Mouse (Mus musculus) stomach, postnatal 0 days (tissue): ENCODE results near the gene Olfr91. TPM values are rescaled to one million over a fixed set of nuclear protein-coding genes. Genes with fewer than 3 reads are reported as not detected.

Experiments used
- ATAC-seq: fragments of 200-750 bp; cut with Nextera tagmentation; 2 replicates; pipeline ENCODE4 v1.8.0; 2017; ENCODE audit not compliant: low FRiP score, low TSS enrichment
- DNase-seq: peaks from one replicate; pipeline ENCODE4 v3.0.0-alpha.2; 2016; ENCODE audit warnings: low spot score
- H3K27ac ChIP-seq: fragments of 300-500 bp; sonication (generic); replicated peaks from 2 replicates; pipeline ENCODE4 v1.5.1; 2014; ENCODE audit warnings: mild to moderate bottlenecking, control low read depth
- H3K27me3 ChIP-seq: fragments of 300-500 bp; sonication (generic); 2 replicates; pipeline ENCODE4 v1.6.1; 2014; ENCODE audit warnings: low read length; ENCODE audit not compliant: control insufficient read depth, insufficient read depth
- H3K36me3 ChIP-seq: fragments of 300-500 bp; sonication (generic); 2 replicates; pipeline ENCODE4 v1.6.1; 2014; ENCODE audit warnings: low read length, mixed read lengths; ENCODE audit not compliant: control insufficient read depth, insufficient read depth
- H3K4me1 ChIP-seq: fragments of 300-500 bp; sonication (generic); replicated peaks from 2 replicates; pipeline ENCODE4 v1.6.1; 2014; ENCODE audit warnings: antibody characterized with exemption; ENCODE audit not compliant: control insufficient read depth, insufficient read depth
- H3K4me2 ChIP-seq: fragments of 300-500 bp; sonication (generic); replicated peaks from 2 replicates; pipeline ENCODE4 v1.6.1; 2014; ENCODE audit warnings: low read depth, mild to moderate bottlenecking, control low read depth, moderate library complexity
- H3K4me3 ChIP-seq: fragments of 300-500 bp; sonication (generic); 2 replicates; pipeline ENCODE4 v1.5.1; 2014; ENCODE audit warnings: low read depth, low read length, control low read depth
- H3K9ac ChIP-seq: fragments of 300-500 bp; sonication (generic); 2 replicates; pipeline ENCODE4 v1.6.1; 2014; ENCODE audit warnings: mild to moderate bottlenecking, low read length, control low read depth, mixed read lengths
- H3K9me3 ChIP-seq: fragments of 300-500 bp; sonication (generic); 2 replicates; pipeline ENCODE4 v1.6.1; 2016; ENCODE audit warnings: low read length; ENCODE audit not compliant: control insufficient read depth
- CTCF ChIP-seq: IDR thresholded peaks from 2 replicates; pipeline ENCODE4 v1.5.1; 2016; ENCODE audit warnings: antibody characterized with exemption, low read depth, mild to moderate bottlenecking, moderate library complexity
- EP300 ChIP-seq: optimal IDR thresholded peaks from 2 replicates; pipeline ENCODE3; 2016; ENCODE audit warnings: antibody characterized with exemption
- WGBS: fragments of 180-500 bp; shearing (Covaris S2); extraction: QIAGEN DNeasy Blood & Tissue Kit; methylation state at CpG from one replicate; pipeline ENCODE4 v1.1.7; 2014; 5-methylcytosine and 5-hydroxymethylcytosine counted together
- polyA plus RNA-seq: library from polyadenylated mRNA; unstranded; fragments of >200 nt; fragmentation: Nextera tagmentation; extraction: Ambion mirVana; gene quantifications from 2 replicates; pipeline ENCODE4 v1.2.1, GENCODE M21; 2015

Gene Olfr91
- polyA plus RNA-seq, 1 experiment from 2014 or later: not detected

DNA sequence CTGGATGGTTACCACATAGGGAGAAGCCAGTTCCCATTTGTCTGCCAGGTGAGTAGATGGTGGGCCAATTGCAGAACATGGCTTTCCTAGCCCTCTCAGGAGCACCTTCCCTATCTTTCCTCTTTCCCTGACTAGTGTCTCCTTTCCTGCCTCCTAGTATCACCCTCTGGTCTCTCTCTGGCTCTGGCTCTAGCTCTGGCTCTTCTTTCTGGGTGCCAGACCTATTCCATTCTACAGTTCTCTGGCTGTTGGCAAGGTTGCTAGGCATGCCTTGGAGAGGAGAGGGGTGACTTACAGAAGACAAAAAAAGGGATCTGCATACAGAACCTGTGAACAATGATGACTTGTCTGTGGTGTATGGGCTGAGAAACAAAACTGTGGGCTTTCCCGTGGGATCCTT is 30.2 kb downstream of the Olfr91 start:
- Histone ChIP-seq H3K4me1 (no peaks in the 10 kb centered on the region), H3K9ac (no peak overlapping the region), H3K36me3 (peaks cover 8% of the 10 kb centered on the region), H3K9me3 (no peaks in the 10 kb centered on the region), H3K4me2 (no peak overlapping the region), H3K27ac (no peak overlapping the region), H3K4me3 (no peak overlapping the region), H3K27me3 (no peaks in the 10 kb centered on the region)
- 83% methylated on average over 1 of the region's 1 CpGs for WGBS
- DNase-seq (no peak), ATAC-seq (no peak)
- TF ChIP-seq EP300 (no peak), CTCF (no peak)

DNA sequence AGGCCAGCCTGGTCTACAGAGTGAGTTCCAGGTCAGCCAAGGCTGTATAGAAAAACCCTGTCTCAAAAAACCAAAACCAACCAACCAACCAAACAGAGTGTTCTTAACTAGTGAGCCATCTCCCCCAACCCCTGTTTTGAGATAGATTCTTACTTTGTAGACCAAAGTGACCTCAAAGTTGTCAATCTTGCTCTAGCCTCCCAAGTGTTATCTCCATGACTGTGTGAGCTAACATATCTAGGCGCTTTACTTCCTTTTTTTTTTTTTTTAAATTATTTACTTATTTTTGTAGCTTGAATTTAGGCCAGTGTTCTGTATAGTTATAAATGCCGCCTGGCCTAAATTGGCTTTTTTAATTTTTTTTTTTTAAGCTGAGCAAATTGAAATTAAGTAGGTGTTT is 32.1 kb downstream of the Olfr91 start:
- H3K4me2 ChIP-seq: no peak overlapping the region
- DNase-seq: no peak
- TF ChIP-seq CTCF (no peak), EP300 (no peak)
- WGBS: 94% methylated on average over 2 of the region's 2 CpGs
- no peaks in the 10 kb centered on the region for H3K9me3 ChIP-seq
- H3K27me3 ChIP-seq: no peaks in the 10 kb centered on the region
- H3K4me3 ChIP-seq: no peak overlapping the region
- ATAC-seq: no peak
- no peak overlapping the region for H3K9ac ChIP-seq
- no peak overlapping the region for H3K27ac ChIP-seq
- H3K36me3 ChIP-seq: peaks cover 3% of the 10 kb centered on the region
- no peaks in the 10 kb centered on the region for H3K4me1 ChIP-seq

DNA sequence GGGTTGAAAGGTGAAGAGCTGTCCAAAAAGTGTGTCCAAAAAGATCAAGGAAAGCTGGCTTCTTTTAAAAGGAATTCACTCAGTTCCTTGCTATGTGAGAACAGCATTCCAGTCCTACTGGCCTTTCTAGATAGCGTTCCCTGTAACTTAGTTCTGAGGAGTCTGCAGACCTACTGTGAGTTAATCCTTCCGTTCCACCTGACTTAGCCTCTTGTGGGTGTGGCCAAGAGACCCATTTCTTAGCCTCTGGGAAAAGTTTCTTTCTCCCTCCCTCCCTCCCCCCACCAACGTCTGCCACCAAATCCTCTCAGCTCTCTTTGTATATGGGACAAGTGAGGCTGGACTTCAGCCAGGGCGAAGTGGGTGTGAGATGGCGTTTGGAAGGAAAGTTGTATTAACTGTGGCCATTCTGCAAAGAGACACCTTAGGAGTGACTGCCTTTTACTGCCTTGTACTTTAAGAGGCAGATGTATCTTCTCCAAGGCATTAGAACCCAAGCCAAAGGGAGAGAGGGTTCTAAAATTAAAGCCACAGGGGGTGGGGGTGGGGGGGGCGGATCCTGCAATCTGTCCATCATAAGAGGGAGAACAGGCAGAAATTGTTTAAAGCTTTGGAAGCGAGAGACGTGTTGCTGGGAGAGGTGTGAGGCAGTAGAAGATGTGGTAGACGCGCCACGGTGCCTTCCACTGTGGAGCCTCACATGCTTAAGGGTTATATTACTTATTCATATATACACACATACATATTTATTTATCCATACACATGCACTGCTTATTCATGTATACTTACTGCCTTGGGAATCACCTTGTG is 34.2 kb downstream of the Olfr91 start:
- no peaks in the 10 kb centered on the region for H3K4me1 ChIP-seq
- H3K4me3 ChIP-seq: no peak overlapping the region
- no peak overlapping the region for H3K4me2 ChIP-seq
- no peak overlapping the region for H3K9ac ChIP-seq
- peaks cover 4% of the 10 kb centered on the region for H3K36me3 ChIP-seq
- ATAC-seq: no peak
- no peaks in the 10 kb centered on the region for H3K27me3 ChIP-seq
- H3K9me3 ChIP-seq: no peaks in the 10 kb centered on the region
- no peak overlapping the region for H3K27ac ChIP-seq
- TF ChIP-seq EP300 (no peak), CTCF (no peak)
- no peak for DNase-seq
- 78% methylated on average over 11 of the region's 11 CpGs for WGBS

DNA sequence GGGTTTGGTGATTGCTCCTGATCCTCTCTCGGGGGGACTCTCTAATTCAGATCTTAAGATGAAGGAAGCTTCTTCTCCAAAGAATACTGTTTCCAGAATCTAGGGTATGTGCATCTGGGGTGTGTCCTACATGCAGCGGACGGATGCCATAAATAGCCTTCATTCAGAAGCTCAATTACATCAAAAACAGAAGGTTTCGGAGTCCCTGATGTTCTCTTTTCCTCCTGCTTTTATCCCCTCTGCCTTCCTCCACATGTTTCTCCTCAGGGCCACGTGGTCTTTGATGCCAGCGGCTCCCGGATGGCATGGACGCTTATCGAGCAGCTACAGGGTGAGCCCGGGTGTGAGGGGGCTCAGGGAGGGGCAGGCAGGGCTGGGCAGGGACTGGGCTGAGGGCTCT is 35.0 kb downstream of the Olfr91 start:
- Histone ChIP-seq H3K27me3 (no peaks in the 10 kb centered on the region), H3K4me1 (no peaks in the 10 kb centered on the region), H3K36me3 (peaks cover 4% of the 10 kb centered on the region), H3K4me2 (no peak overlapping the region), H3K9ac (no peak overlapping the region), H3K4me3 (no peak overlapping the region), H3K27ac (no peak overlapping the region), H3K9me3 (no peaks in the 10 kb centered on the region)
- 69% methylated on average over 10 of the region's 10 CpGs for WGBS
- TF ChIP-seq CTCF (no peak), EP300 (no peak)
- DNase-seq: no peak
- no peak for ATAC-seq

DNA sequence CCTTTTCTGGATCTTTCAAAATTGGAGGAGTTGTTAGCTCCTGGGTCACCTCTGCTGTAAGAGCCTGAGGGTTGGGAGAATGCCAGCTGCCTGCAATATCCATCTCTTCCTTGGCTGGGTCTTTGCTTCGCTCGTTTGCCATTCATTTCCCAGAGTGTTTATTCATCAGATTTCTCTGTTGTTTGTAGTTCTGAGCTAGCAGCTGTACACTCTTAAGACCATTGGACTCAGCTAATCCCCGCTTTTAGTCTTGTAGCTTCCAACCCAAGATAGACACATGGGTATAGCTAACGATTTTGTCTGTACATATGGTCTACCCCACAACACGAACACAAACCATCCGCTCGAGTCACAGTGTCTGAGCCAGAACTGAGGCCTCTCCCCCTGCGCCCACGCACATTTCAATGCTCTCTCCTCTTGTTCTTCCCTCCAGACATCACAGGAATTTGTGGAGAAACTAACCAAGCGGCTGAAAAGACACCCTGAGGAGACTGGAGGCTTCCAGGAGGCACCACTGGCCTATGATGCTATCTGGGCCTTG is 35.9 kb downstream of the Olfr91 start:
- WGBS: 53% methylated on average over 10 of the region's 10 CpGs
- ATAC-seq (no peak), DNase-seq (no peak)
- no peak overlapping the region for H3K27ac ChIP-seq
- H3K4me1 ChIP-seq: no peaks in the 10 kb centered on the region
- peaks cover 4% of the 10 kb centered on the region for H3K36me3 ChIP-seq
- no peak overlapping the region for H3K4me2 ChIP-seq
- no peak overlapping the region for H3K4me3 ChIP-seq
- no peak overlapping the region for H3K9ac ChIP-seq
- H3K27me3 ChIP-seq: no peaks in the 10 kb centered on the region
- H3K9me3 ChIP-seq: no peaks in the 10 kb centered on the region
- TF ChIP-seq CTCF: no peak
- no peak for TF ChIP-seq EP300

DNA sequence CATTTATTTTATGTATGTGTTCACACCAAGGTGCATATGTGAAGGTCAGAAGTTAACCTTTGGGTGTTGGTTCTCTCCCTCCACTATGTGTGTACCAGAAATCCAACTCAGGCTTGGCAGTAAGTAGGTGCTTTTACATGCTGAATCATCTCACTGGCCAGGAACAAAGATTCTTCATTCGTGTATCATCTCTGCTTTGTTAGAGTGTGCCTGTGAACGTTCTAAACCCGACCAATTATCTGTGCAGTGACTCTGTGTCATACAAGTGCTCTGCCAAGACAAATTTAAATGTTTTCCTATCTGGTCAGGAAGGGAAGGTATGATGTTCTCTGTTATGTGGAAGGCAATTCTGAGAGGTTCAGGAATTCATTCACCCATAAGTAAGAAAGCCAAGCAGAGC is 36.6 kb downstream of the Olfr91 start:
- no peak for DNase-seq
- Histone ChIP-seq H3K9me3 (no peaks in the 10 kb centered on the region), H3K36me3 (peaks cover 9% of the 10 kb centered on the region), H3K27me3 (no peaks in the 10 kb centered on the region), H3K4me2 (no peak overlapping the region), H3K4me3 (no peak overlapping the region), H3K9ac (no peak overlapping the region), H3K4me1 (no peaks in the 10 kb centered on the region), H3K27ac (no peak overlapping the region)
- 76% methylated on average over 3 of the region's 3 CpGs for WGBS
- TF ChIP-seq EP300 (no peak), CTCF (no peak)
- no peak for ATAC-seq
